Mouse (Mus musculus) testis, postnatal 14 days (tissue): Measurements from ENCODE around the gene Pabpc1l.
"Not testable (repeated sequence)": the region's sequence is repeated elsewhere in the genome, so short reads cannot be mapped to it uniquely, and the experiment has no call there.

Source experiments
- DNase-seq: peaks from one replicate; pipeline ENCODE4 v3.0.0; 2021; ENCODE audit warnings: low spot score

Gene Pabpc1l

DNA sequence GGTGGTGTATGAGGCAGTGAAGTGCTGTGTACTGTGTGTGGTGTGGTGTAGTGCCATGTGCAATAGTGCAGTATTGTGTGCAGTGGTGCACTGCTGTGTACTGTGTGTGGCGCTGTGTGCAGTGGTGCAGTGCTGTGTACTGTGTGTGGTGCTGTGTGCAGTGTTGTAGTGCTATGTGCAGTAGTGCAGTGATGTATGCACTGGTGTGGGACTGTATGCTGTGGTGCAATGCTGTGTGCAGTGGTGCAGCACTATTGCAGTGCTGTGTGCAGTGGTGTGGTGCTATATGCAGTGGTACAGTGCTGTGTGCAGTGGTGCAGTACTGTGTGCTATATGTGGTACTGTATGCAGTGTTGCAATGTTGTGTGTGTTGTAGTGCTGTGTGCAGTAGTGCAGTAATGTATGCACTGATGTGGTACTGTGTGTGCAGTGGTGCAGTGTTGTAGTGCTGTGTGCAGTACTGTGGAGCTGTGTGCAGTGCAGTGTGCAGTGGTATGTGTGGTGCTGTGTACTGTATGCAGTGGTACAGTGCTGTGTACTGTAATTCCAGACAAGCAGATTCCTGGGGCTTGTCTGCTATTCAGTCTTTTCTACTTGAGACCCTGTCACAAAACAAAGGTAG lies 13.3 kb downstream of the Pabpc1l start:
- DNase-seq: no peak

GRCm38 (mm10) chr2:164040949-164041348 lies 15.7 kb downstream of the Pabpc1l start:
- no peak for DNase-seq

DNA sequence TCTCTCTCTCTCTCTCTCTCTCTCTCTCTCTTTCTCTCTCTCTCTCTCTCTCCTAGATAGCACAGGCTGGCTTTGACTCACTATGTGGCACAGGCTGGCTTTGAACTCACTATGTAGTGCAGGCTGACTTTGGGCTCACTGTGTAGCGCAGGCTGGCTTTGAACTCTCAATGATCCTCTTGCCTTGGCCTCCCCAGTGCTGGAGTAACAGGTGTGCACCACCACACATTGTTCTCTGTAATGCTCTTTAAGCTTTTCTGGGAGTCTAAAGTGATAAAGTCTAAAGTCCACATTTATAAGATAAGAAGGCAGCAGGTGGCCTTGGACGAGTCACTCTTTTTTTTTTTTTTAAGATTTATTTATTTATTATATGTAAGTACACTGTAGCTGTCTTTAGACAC lies 16.3 kb downstream of the Pabpc1l start:
- no peak for DNase-seq

- no peak for DNase-seq
Observed at GRCm38 (mm10) chr2:164047197-164047690, 22.0 kb downstream of the Pabpc1l start.

- no peak for DNase-seq
Observed at GRCm38 (mm10) chr2:164053767-164054166, 28.5 kb downstream of the Pabpc1l start.

GRCm38 (mm10) chr2:164054671-164055070 lies 29.4 kb downstream of the Pabpc1l start:
- no peak for DNase-seq

GRCm38 (mm10) chr2:164059634-164060235 lies 34.5 kb downstream of the Pabpc1l start:
- DNase-seq: no peak

- no peak for DNase-seq
Observed at GRCm38 (mm10) chr2:164070142-164070764, 45.0 kb downstream of the Pabpc1l start, which contains the start of gene Stk4. TSS of gene Stk4 (plus strand) at chr2:164070322.

DNA sequence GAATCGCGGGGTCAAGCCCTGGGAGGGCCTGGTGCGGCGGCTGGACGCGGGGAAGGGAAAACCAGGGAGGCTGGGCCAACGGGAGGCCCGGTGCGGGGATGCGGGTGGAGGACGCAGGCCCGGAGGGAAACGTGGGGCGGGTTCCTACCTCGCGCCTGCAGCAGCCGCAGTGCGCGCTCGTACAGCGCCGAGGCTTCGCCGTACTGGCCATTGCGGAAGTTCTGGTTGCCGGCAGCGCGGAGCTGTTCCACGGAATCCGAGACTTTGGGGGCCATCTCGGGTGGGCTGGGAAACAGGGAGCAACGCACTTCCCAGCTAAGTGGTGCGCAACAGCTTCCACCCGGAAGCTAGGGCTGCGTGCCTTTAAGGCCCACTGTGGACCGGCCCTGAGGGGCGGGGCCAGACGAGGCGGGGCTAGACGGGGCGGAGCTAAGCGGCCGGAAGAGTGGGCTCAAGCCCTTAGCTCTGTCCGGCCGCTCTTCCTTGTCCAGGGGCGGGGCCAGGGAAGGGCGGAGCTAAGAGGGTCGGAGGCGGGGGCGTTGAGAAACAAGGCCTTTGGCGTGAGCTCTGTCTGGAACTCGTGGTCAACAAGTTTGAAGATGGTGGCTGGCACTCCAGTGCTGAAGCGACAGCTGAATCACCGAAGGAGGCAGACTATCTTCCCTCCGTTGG lies 45.7 kb downstream of the Pabpc1l start, which contains the start of gene Tomm34:
Gene Tomm34, minus strand, starts transcription at position 405 of the 672 bp plus-strand sequence.
- DNase-seq: peak; percentile 96

DNA sequence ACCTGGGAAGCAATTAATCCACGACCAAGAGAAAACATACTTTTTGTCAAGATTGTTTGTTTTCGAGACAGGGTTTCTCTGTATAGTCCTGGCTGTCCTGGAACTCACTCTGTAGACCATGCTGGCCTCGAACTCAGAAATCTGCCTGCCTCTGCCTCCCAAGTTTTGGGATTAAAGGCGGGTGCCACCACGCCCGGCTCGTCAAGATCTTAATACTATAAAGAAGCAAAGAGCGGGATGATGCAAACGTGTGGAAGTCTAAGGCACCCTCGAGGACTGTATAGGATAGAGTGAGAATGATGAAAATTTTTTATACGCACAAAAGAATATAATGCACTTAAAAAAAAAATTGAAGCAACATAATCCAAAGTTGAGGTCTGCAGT lies 46.2 kb downstream of the Pabpc1l start:
- DNase-seq: not testable (repeated sequence)

DNA sequence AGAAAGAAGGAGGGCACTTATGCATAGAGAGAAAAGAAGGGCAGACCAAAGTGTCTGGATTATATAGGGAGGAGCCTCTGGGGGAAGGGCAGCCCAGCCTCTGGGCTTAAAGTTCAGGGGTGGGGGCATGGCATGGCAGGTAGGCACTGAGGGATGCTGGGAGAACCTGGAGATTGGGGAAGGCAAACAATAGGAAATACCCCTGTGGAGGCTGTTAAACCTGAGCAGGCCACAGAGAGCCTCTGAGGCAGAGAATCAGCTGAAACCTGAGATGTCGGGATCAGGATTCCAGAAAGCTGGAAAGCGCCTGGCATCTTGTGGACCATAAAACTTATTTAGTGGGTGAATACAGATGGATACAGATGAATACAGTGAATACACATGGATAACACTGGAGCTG lies 46.9 kb downstream of the Pabpc1l start:
- DNase-seq: no peak

GRCm38 (mm10) chr2:164073120-164073519 lies 47.9 kb downstream of the Pabpc1l start:
- DNase-seq: peak; percentile 72

DNA sequence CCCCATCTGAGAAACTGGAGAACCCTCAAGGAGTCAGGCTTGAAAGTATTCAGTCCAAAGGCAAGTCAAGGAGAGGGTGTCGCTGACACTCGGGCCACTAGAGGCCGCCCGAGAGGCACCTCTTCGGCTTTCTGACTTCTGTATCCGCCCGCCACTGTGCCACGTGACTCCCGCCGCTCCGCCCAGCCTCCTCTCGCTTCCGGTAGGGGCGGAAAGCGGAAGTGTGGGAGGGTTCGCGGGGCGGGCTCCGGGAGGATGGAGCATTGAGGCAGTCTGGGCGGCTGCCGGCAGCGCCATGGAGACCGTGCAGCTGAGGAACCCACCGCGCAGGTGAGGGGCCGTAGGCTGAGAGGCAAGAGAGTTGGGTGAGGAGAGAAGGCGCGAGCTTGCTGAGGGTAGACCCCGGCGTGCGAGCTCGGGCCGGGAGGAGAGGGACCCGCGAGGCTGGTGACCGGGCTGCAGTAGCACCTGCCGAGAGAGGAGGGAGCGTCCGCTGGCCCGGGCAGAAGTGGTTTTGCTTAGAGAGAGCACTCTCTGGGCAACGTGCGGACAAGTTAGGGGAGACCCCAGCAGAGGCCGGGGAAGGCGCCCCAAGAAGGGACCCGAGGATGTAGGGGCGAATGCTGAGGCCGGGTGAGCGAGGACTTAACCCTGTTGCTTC lies 48.8 kb downstream of the Pabpc1l start:
- peak; percentile 96 for DNase-seq

DNA sequence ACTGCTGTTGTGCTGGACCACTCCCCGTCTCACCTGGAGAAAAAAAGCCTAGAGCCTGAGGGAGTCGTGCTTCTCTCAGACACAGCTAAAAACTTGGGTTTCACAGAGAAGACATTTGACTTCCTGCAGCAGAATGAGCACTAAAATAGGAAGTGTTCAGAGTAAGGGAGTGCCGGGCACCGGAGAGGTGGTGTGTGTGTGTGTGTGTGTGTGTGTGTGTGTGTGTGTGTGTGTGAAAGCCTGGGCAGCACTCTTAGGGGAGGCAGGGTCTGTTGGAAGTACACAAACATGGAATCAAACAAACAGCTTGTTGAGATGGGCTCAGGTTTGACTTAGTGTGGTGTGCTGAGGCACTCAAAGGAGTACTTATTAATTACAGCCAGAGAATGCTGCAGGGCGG lies 49.8 kb downstream of the Pabpc1l start:
- no peak for DNase-seq

DNA sequence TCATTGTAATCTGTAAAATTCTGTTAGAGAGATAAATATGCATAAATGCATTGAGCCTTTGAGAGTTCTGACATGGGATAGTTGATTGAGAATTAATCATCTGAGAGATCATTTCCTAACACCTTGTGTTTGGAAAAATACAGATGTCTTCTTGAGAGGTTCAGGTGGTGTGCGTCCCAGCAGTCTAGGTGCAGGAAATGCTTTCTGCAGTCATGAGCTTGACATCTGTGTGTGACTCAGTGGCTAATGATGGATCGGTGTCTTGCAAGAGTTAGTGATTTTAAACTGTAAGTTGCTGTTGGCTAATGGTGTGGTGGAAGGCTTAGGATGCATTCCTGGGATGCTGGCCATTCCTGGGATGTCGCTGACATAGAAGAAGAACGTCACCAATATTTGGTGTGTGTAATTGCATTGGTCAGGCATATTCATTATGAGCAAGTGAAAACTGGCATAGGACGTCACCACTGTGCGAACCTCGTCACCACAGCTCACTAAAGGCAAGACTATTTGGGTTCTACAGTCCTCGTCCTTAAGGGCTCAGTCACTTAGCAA lies 51.7 kb downstream of the Pabpc1l start:
- no peak for DNase-seq

DNA sequence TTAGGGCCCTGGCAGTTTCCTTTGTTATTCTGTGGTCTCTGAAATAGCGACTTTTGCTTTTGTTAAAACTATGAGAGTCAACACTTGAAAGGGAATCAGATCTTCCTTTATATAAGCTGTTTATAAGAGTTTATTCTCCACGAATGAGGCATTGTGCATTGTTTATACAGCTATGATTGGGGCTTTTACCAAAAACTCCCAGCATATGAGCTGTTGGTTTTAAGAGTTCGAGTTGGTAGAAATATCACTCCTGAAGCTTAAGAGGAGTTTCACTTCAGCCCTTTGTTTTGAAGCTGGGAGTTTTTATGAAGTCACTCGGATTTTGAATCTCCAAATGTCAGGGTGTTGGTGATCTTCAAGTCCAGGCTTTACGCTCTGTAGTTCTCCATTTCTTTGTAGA lies 52.6 kb downstream of the Pabpc1l start:
- no peak for DNase-seq

- no peak for DNase-seq
Observed at GRCm38 (mm10) chr2:164079488-164079887, 54.2 kb downstream of the Pabpc1l start.

DNA sequence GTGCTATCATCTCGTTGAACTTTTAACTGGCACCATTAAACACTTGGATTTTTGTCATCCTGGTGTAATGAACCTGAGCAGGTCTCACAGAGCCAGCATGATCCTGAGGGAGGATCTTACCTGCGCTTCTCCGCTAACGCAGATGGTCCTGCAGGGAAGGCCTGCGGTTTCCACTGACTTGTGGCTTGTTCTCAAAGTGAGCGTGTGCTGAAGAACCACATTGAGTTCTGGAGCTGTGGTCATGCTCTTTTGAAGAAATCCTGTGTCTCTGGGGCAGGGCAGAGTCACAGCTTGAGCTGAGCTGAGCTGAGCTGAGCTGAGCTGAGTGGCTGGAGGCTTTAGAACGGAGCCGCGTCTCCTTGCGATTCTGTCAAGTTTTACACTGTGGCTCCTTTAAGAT lies 56.3 kb downstream of the Pabpc1l start:
- no peak for DNase-seq

DNA sequence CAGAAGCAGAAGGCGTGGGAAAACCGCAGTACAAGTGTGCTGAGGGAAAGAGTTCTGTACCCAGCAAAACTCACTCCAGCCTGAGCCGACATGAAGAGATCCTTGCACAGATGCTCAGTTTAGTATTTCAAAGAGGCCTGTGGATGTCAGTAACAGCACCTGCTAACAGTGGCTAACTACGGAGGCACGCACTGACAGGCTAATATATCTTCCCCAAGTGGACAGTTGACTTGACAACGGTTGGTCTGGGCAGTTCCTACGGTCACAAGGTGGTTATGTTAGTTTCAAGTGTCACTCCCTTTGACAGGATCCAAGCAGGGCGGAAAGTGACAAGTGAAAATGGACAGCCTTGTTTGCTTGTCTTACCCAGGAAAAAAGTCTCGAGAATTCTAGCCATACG lies 56.9 kb downstream of the Pabpc1l start:
- no peak for DNase-seq

GRCm38 (mm10) chr2:164083609-164084341 lies 58.5 kb downstream of the Pabpc1l start:
- DNase-seq: no peak

DNA sequence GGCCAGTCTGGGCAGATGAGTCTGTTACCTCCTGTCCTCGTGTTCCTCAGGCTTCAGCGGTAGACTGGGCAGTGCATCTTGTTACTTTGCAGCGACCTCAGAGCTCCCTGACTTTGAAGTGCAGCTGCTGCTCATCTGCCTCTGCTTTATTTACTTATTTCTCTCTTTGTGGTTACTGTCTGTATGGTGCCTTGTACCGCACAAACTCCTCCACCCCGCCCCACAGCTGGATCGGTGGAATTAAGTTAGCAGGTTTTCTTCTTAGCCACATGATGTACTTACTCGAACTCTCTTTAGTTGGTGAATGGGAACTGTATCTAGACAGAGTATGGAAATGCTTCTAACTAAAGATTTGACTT lies 59.1 kb downstream of the Pabpc1l start:
- no peak for DNase-seq
